Mouse (Mus musculus) MEL (cell line): ENCODE results near the gene Plekha5. TPM values are rescaled to one million over a fixed set of nuclear protein-coding genes. Genes with fewer than 3 reads are reported as not detected.

ENCODE experiments used
- DNase-seq: peaks from one replicate; pipeline ENCODE4 v3.0.0; 2011; ENCODE audit warnings: low read depth, low spot score
- H3K27ac ChIP-seq: 2 replicates; pipeline ENCODE4 v1.5.1; 2012; ENCODE audit warnings: low read depth, mild to moderate bottlenecking, control low read depth, low read length, moderate library complexity; ENCODE audit not compliant: control insufficient read depth
- H3K27me3 ChIP-seq, 2 experiments: fragments of 150-350 bp in 1 of 2; sonication (generic) in 1 of 2; 2 replicates each; pipeline ENCODE4 v1.6.1; 2012; ENCODE audit warnings: low read length in 2 of 2, mild to moderate bottlenecking in 2 of 2, improper control_type of control experiment in 1 of 2, moderate library complexity in 1 of 2; ENCODE audit not compliant: insufficient read depth in 2 of 2, control insufficient read depth in 1 of 2
- H3K36me3 ChIP-seq, 2 experiments: 2 replicates each; pipeline ENCODE4 v1.6.1; 2012 to 2014; ENCODE audit warnings: low read length in 2 of 2, improper control_type of control experiment in 1 of 2, inconsistent platforms in 1 of 2, mild to moderate bottlenecking in 1 of 2; ENCODE audit not compliant: insufficient read depth in 2 of 2, control insufficient read depth in 1 of 2
- H3K4me1 ChIP-seq, 2 experiments: fragments of 150-350 bp in 1 of 2; sonication (generic) in 1 of 2; 2 replicates each; pipeline ENCODE4 v1.6.1; 2012; ENCODE audit warnings: low read length in 2 of 2, improper control_type of control experiment in 1 of 2, mild to moderate bottlenecking in 1 of 2; ENCODE audit not compliant: insufficient read depth in 2 of 2, control insufficient read depth in 1 of 2
- H3K4me3 ChIP-seq, 2 experiments: fragments of 150-350 bp in 1 of 2; sonication (generic) in 1 of 2; 2 replicates each; pipeline ENCODE4 v1.5.1; 2012; ENCODE audit warnings: low read depth in 2 of 2, low read length in 2 of 2, mild to moderate bottlenecking in 2 of 2, moderate library complexity in 2 of 2, control low read depth in 1 of 2, improper control_type of control experiment in 1 of 2; ENCODE audit not compliant: control insufficient read depth in 1 of 2, insufficient read depth in 1 of 2
- H3K79me2 ChIP-seq: 2 replicates; pipeline ENCODE4 v1.6.1; 2012; ENCODE audit warnings: mild to moderate bottlenecking, low read length, moderate library complexity; ENCODE audit not compliant: control insufficient read depth, poor library complexity, insufficient read depth
- H3K9ac ChIP-seq: 2 replicates; pipeline ENCODE4 v1.6.1; 2012; ENCODE audit warnings: low read depth, mild to moderate bottlenecking, control low read depth, low read length, moderate library complexity; ENCODE audit not compliant: control insufficient read depth, poor library complexity, severe bottlenecking
- H3K9me3 ChIP-seq: fragments of 150-350 bp; sonication (generic); replicated peaks from 2 replicates; pipeline ENCODE4 v1.6.1; 2012; ENCODE audit warnings: mild to moderate bottlenecking, low read length, improper control_type of control experiment, moderate library complexity; ENCODE audit not compliant: insufficient read depth
- CHD1 ChIP-seq: IDR thresholded peaks from 2 replicates; pipeline ENCODE4 v1.6.1; 2012; ENCODE audit warnings: low read depth, mild to moderate bottlenecking, inconsistent platforms, low read length, improper control_type of control experiment
- CTCF ChIP-seq, 3 experiments: IDR thresholded peaks in 2 of 3; conservative IDR thresholded peaks in 1 of 3; 2 replicates each; pipeline ENCODE4 v1.5.1; 2011 to 2012; ENCODE audit warnings: low read length in 3 of 3, low read depth in 2 of 3, mild to moderate bottlenecking in 2 of 3, improper control_type of control experiment in 1 of 3, inconsistent platforms in 1 of 3, mixed read lengths in 1 of 3, moderate library complexity in 1 of 3; ENCODE audit not compliant: control insufficient read depth in 1 of 3, insufficient read depth in 1 of 3, poor library complexity in 1 of 3, severe bottlenecking in 1 of 3
- E2F4 ChIP-seq: IDR thresholded peaks from 2 replicates; pipeline ENCODE4 v1.6.1; 2011; ENCODE audit warnings: low read depth, low read length, improper control_type of control experiment, borderline replicate concordance
- EP300 ChIP-seq, 2 experiments: IDR thresholded peaks; 2 replicates each; pipeline ENCODE4 v1.6.1; 2011; ENCODE audit warnings: improper control_type of control experiment in 2 of 2, low read length in 2 of 2, low read depth in 1 of 2, mild to moderate bottlenecking in 1 of 2
- GABPA ChIP-seq: IDR thresholded peaks from 2 replicates; pipeline ENCODE4 v1.6.1; 2012; ENCODE audit warnings: low read depth, mild to moderate bottlenecking, inconsistent platforms, low read length, improper control_type of control experiment, moderate library complexity
- GATA1 ChIP-seq: IDR thresholded peaks from 2 replicates; pipeline ENCODE4 v1.6.1; 2011; ENCODE audit warnings: low read depth, low read length, improper control_type of control experiment
- JUND ChIP-seq: IDR thresholded peaks from 2 replicates; pipeline ENCODE4 v1.6.1; 2011; ENCODE audit warnings: low read depth, mild to moderate bottlenecking, improper control_type of control experiment, low read length
- KAT2A ChIP-seq: conservative IDR thresholded peaks from 2 replicates; pipeline ENCODE4 v1.6.1; 2012; ENCODE audit warnings: low read depth, low read length, improper control_type of control experiment, inconsistent platforms
- MAFK ChIP-seq: IDR thresholded peaks from 2 replicates; pipeline ENCODE4 v1.6.1; 2011; ENCODE audit warnings: low read depth, mild to moderate bottlenecking, low read length, improper control_type of control experiment, borderline replicate concordance
- MYB ChIP-seq: IDR thresholded peaks from 2 replicates; pipeline ENCODE4 v1.6.1; 2011; ENCODE audit warnings: mild to moderate bottlenecking, low read depth, low read length, improper control_type of control experiment
- MYC ChIP-seq: IDR thresholded peaks from 2 replicates; pipeline ENCODE4 v1.6.1; 2011; ENCODE audit warnings: low read depth, mild to moderate bottlenecking, low read length, improper control_type of control experiment, moderate library complexity
- NELFE ChIP-seq: IDR thresholded peaks from 2 replicates; pipeline ENCODE4 v1.6.1; 2011; ENCODE audit warnings: low read depth, low read length, improper control_type of control experiment
- NRF1 ChIP-seq: IDR thresholded peaks from 2 replicates; pipeline ENCODE4 v1.6.1; 2014; ENCODE audit warnings: low read depth, mild to moderate bottlenecking, inconsistent platforms, low read length, improper control_type of control experiment, moderate library complexity; ENCODE audit not compliant: poor library complexity, insufficient read depth, severe bottlenecking
- POLR2AphosphoS5 ChIP-seq: IDR thresholded peaks from 2 replicates; pipeline ENCODE4 v1.6.1; 2012; ENCODE audit warnings: low read depth, borderline replicate concordance, mild to moderate bottlenecking, inconsistent platforms, low read length, moderate library complexity, mixed read lengths
- RAD21 ChIP-seq: IDR thresholded peaks from 2 replicates; pipeline ENCODE4 v1.6.1; 2011; ENCODE audit warnings: mild to moderate bottlenecking, low read depth, low read length, improper control_type of control experiment
- RCOR1 ChIP-seq: IDR thresholded peaks from 2 replicates; pipeline ENCODE4 v1.6.1; 2012; ENCODE audit warnings: low read depth, mild to moderate bottlenecking, inconsistent platforms, low read length, improper control_type of control experiment
- SMC3 ChIP-seq: IDR thresholded peaks from 2 replicates; pipeline ENCODE4 v1.6.1; 2011; ENCODE audit warnings: low read depth, low read length, improper control_type of control experiment
- TBP ChIP-seq: IDR thresholded peaks from 2 replicates; pipeline ENCODE4 v1.8.0; 2011; ENCODE audit warnings: low read depth, low read length, improper control_type of control experiment
- UBTF ChIP-seq: IDR thresholded peaks from 2 replicates; pipeline ENCODE4 v1.6.1; 2012; ENCODE audit warnings: low read depth, mild to moderate bottlenecking, inconsistent platforms, low read length, improper control_type of control experiment, moderate library complexity, borderline replicate concordance; ENCODE audit not compliant: insufficient read depth
- USF1 ChIP-seq: IDR thresholded peaks from 2 replicates; pipeline ENCODE4 v1.6.1; 2014; ENCODE audit warnings: low read depth, mild to moderate bottlenecking, inconsistent platforms, low read length, improper control_type of control experiment, moderate library complexity
- ZKSCAN1 ChIP-seq: IDR thresholded peaks from 2 replicates; pipeline ENCODE4 v1.6.1; 2012; ENCODE audit warnings: low read depth, mild to moderate bottlenecking, inconsistent platforms, low read length, improper control_type of control experiment, moderate library complexity
- ZNF384 ChIP-seq: IDR thresholded peaks from 2 replicates; pipeline ENCODE4 v1.6.1; 2012; ENCODE audit warnings: low read depth, mild to moderate bottlenecking, inconsistent platforms, low read length, improper control_type of control experiment
- polyA plus RNA-seq, 2 experiments: library from polyadenylated mRNA; stranded (reverse) in 1 of 2; unstranded in 1 of 2; fragments of >175 nt in 1 of 2; fragments of >200 nt in 1 of 2; gene quantifications; 2 replicates each; pipeline versions ENCODE4 v1.2.1 to v1.2.4; 2012; ENCODE audit warnings: low replicate concordance in 2 of 2, low read depth in 1 of 2; ENCODE audit not compliant: insufficient read length in 2 of 2, insufficient read depth in 1 of 2, missing spikeins in 1 of 2
- total RNA-seq: library from RNA; depleted of rRNA; stranded (reverse); fragments of 300-350 nt; gene quantifications from 2 replicates; pipeline ENCODE4 v1.2.3, GENCODE M21; 2012

Gene Plekha5
- total and polyA plus RNA-seq, 3 experiments = 0.24 to 0.35 TPM; not detected in 1

- peak; percentile 13 for DNase-seq
Observed at GRCm38 (mm10) chr6:140576133-140576532, 152.3 kb downstream of the Plekha5 start.

GRCm38 (mm10) chr6:140576961-140577821 lies 153.3 kb downstream of the Plekha5 start:
- Histone ChIP-seq H3K4me3 (no peak overlapping the region), H3K79me2 (no peaks in the 10 kb centered on the region), H3K9me3 (no peaks in the 10 kb centered on the region), H3K4me1 (peaks cover 4 to 6% of the 10 kb centered on the region in 2 experiments; a peak in 3 of 4 replicates), H3K36me3 (peaks cover 0 to 9% of the 10 kb centered on the region in 2 experiments; a peak in 1 of 4 replicates), H3K27ac (no peak overlapping the region), H3K27me3 (no peaks in the 10 kb centered on the region), H3K9ac (no peak overlapping the region)
- DNase-seq = peak; percentile 31
- TF ChIP-seq E2F4 (no peak), CTCF (IDR thresholded peaks at IDR 0.05 in 2 of 3, conservative IDR thresholded peaks at IDR 0.05 in 1 of 3; ENCODE audit: control insufficient read depth in 1 of 3, insufficient read depth in 1 of 3, low read depth in 2 of 3, low read length in 3 of 3, poor library complexity in 1 of 3, severe bottlenecking in 1 of 3) (peak in 2 of 3 experiments; percentile 4 to 40; a peak in 2 of 6 replicates), MYC (0 out of 2 replicates have a peak, but pooled peaks have one; percentile 49), NELFE (no peak), GATA1 (no peak), EP300 (IDR thresholded peaks at IDR 0.05; ENCODE audit: low read depth in 1 of 2, low read length in 2 of 2) (no peak), RAD21 (peak; percentile 15), MYB (no peak), JUND (no peak), CHD1 (no peak), SMC3 (peak; percentile 23; the same call in 1 of the 2 replicates), UBTF (no peak), ZNF384 (no peak), RCOR1 (no peak), TBP (peak; percentile 71; the same call in 1 of the 2 replicates), GABPA (no peak), KAT2A (no peak)

More at GRCm38 (mm10) chr6:140576133-140576532, 152.3 kb downstream of the Plekha5 start:
- H3K4me3 ChIP-seq = no peak overlapping the region
- peaks cover 0 to 9% of the 10 kb centered on the region in 2 experiments; a peak in 1 of 4 replicates for H3K36me3 ChIP-seq
- no peaks in the 10 kb centered on the region for H3K27me3 ChIP-seq
- H3K9me3 ChIP-seq = no peaks in the 10 kb centered on the region
- H3K79me2 ChIP-seq = no peaks in the 10 kb centered on the region
- TF ChIP-seq ZNF384 (no peak), NRF1 (no peak), ZKSCAN1 (no peak), MAFK (no peak), TBP (no peak), POLR2AphosphoS5 (no peak), USF1 (no peak), EP300 (IDR thresholded peaks at IDR 0.05; ENCODE audit: low read depth in 1 of 2, low read length in 2 of 2) (no peak), MYB (no peak), E2F4 (no peak), GATA1 (no peak)
- TF ChIP-seq, all 39 proteins: peak for 0
- Histone ChIP-seq H3K27ac (no peak overlapping the region), H3K9ac (no peak overlapping the region), H3K4me1 (peaks cover 3 to 6% of the 10 kb centered on the region in 2 experiments; a peak in 3 of 4 replicates)
